Mouse (Mus musculus): ENCODE results near the gene Pard3b. TPM values are rescaled to one million over a fixed set of nuclear protein-coding genes. Genes with fewer than 3 reads are reported as not detected.

Gene Pard3b
- polyA plus RNA-seq, 1 experiment = 0.42 TPM

DNA sequence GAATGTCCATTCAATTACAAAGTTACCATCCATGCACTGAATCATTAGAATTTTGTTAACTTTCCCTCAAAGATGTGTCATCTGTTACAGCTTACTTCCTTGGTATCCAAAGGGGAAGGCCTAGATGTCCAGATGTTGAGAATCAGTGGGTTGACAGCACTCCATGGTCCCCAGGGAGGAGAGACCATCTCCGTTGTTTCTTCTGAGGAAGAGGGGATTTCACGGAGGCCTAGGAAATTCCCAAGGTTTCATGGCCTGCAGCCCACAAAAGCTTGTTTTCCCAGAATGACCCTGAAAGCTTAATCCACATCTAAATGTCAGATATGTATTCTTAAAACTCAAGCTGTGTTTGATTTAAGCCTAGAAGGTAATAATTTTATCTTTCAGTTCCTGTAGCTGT lies 884.1 kb downstream of the Pard3b start:
- Histone ChIP-seq H3K4me3 (ENCODE audit: low read depth, low read length) (no peak overlapping the region), H3K9me3 (replicated peaks; ENCODE audit: control insufficient read depth, insufficient read depth, low read length, poor library complexity, severe bottlenecking) (no peaks in the 10 kb centered on the region), H3K27me3 (ENCODE audit: control insufficient read depth, insufficient read depth, low read length, poor library complexity, severe bottlenecking) (no peaks in the 10 kb centered on the region), H3K9ac (ENCODE audit: low read depth, poor library complexity, severe bottlenecking) (no peak overlapping the region), H3K27ac (ENCODE audit: insufficient read depth, low read length) (no peak overlapping the region), H3K4me1 (ENCODE audit: control insufficient read depth, insufficient read depth, low read length) (no peaks in the 10 kb centered on the region), H3K36me3 (ENCODE audit: control insufficient read depth, insufficient read depth, low read length, poor library complexity, severe bottlenecking) (no peaks in the 10 kb centered on the region)
- TF ChIP-seq EP300 (IDR thresholded peaks at IDR 0.05; ENCODE audit: insufficient read depth, low read depth, low read length) = no peak
- no peak for TF ChIP-seq POLR2A (IDR thresholded peaks at IDR 0.05; ENCODE audit: insufficient read depth, low read length)
- no peak for TF ChIP-seq CTCF (IDR thresholded peaks at IDR 0.05; ENCODE audit: low read depth, low read length)

DNA sequence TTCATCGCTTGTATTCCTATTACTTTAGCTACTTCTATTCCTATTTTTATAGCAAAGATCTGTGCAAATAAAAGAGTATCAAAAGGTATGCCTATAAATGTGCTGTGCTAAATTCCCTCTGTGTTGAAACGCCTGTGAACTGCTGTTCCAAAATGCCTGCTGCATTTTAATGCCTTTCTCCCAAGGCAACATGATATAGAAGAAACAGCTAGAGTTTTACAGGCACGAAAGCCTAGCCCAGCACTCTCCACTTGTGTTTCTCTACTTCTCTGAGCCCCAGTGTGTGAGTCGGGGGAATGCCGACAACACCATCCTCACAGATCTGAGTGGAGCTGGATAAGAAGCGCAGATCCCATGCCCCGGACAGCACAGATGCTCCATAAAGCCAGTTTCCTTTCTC lies 889.2 kb downstream of the Pard3b start:
- no peaks in the 10 kb centered on the region for H3K4me1 ChIP-seq (ENCODE audit: control insufficient read depth, insufficient read depth, low read length)

DNA sequence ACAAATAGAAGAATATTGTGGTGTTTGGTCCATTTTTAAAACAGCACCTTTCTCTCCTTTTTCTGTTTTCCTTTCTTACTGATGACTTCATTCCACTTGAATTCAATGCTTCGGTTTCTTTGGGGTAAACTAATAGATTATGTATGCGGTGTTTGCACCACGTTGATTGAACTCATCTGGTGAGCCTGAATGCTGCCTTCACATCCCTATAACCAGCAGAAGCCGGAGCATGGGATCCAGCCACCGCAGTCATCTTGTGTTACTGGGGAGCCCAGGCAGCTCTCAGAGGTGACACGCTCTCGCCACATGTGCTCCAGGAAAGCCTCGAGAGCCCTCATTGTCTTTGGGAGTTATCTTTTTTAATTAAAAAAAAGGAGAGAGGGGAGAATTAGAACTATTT lies 891.3 kb downstream of the Pard3b start:
- Histone ChIP-seq H3K36me3 (ENCODE audit: control insufficient read depth, insufficient read depth, low read length, poor library complexity, severe bottlenecking) (no peaks in the 10 kb centered on the region), H3K4me3 (ENCODE audit: low read depth, low read length) (no peak overlapping the region), H3K27me3 (ENCODE audit: control insufficient read depth, insufficient read depth, low read length, poor library complexity, severe bottlenecking) (no peaks in the 10 kb centered on the region), H3K9ac (ENCODE audit: low read depth, poor library complexity, severe bottlenecking) (no peak overlapping the region), H3K4me1 (ENCODE audit: control insufficient read depth, insufficient read depth, low read length) (no peaks in the 10 kb centered on the region), H3K9me3 (replicated peaks; ENCODE audit: control insufficient read depth, insufficient read depth, low read length, poor library complexity, severe bottlenecking) (no peaks in the 10 kb centered on the region; the same call in 1 of the 2 replicates), H3K27ac (ENCODE audit: insufficient read depth, low read length) (no peak overlapping the region)
- TF ChIP-seq CTCF (IDR thresholded peaks at IDR 0.05; ENCODE audit: low read depth, low read length) (no peak), EP300 (IDR thresholded peaks at IDR 0.05; ENCODE audit: insufficient read depth, low read depth, low read length) (no peak), POLR2A (IDR thresholded peaks at IDR 0.05; ENCODE audit: insufficient read depth, low read length) (no peak)

More for the DNA sequence above, 889.2 kb downstream of the Pard3b start:
- Histone ChIP-seq H3K9ac (ENCODE audit: low read depth, poor library complexity, severe bottlenecking) (no peak overlapping the region), H3K9me3 (replicated peaks; ENCODE audit: control insufficient read depth, insufficient read depth, low read length, poor library complexity, severe bottlenecking) (no peaks in the 10 kb centered on the region), H3K4me3 (ENCODE audit: low read depth, low read length) (no peak overlapping the region), H3K27me3 (ENCODE audit: control insufficient read depth, insufficient read depth, low read length, poor library complexity, severe bottlenecking) (no peaks in the 10 kb centered on the region), H3K27ac (ENCODE audit: insufficient read depth, low read length) (no peak overlapping the region), H3K36me3 (ENCODE audit: control insufficient read depth, insufficient read depth, low read length, poor library complexity, severe bottlenecking) (no peaks in the 10 kb centered on the region)
- no peak for TF ChIP-seq CTCF (IDR thresholded peaks at IDR 0.05; ENCODE audit: low read depth, low read length)
- TF ChIP-seq EP300 (IDR thresholded peaks at IDR 0.05; ENCODE audit: insufficient read depth, low read depth, low read length) = no peak
- no peak for TF ChIP-seq POLR2A (IDR thresholded peaks at IDR 0.05; ENCODE audit: insufficient read depth, low read length)

DNA sequence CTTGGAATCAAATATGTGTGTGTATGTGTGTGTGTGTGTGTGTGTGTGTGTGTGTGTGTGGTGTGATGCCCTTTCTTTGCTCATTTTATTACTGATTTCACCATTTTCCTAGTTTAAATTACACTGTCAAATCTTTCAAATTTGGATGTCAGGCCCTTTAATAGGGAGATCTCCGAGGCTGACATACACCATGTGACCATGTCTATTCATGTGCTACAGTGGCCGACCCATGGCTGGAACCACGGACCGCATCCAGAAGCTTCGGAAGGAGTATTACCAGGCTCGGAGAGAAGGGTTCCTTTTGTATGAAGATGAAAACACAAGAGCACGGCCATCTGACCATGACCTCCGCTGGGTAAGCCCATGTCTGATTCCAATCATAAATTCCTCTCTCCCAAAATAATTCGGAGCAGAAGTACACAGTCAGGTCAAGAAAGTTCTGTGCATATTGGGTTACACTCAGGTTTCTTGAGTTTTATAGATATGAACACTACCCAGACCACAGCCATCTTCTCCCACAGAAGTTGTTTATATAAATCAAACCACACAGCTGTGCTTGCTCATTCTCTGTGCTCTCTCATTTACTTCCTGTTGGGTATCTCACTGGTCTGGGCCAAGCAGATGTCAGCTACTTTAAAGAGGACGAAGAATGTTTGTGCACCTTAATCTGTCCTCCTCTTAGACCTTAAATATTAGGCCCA lies 894.0 kb downstream of the Pard3b start:
- no peaks in the 10 kb centered on the region for H3K36me3 ChIP-seq (ENCODE audit: control insufficient read depth, insufficient read depth, low read length, poor library complexity, severe bottlenecking)
- H3K27ac ChIP-seq (ENCODE audit: insufficient read depth, low read length) = no peak overlapping the region
- no peaks in the 10 kb centered on the region for H3K4me1 ChIP-seq (ENCODE audit: control insufficient read depth, insufficient read depth, low read length)
- no peak overlapping the region for H3K9ac ChIP-seq (ENCODE audit: low read depth, poor library complexity, severe bottlenecking)
- no peaks in the 10 kb centered on the region for H3K27me3 ChIP-seq (ENCODE audit: control insufficient read depth, insufficient read depth, low read length, poor library complexity, severe bottlenecking)
- TF ChIP-seq EP300 (IDR thresholded peaks at IDR 0.05; ENCODE audit: insufficient read depth, low read depth, low read length) (no peak), CTCF (IDR thresholded peaks at IDR 0.05; ENCODE audit: low read depth, low read length) (no peak), POLR2A (IDR thresholded peaks at IDR 0.05; ENCODE audit: insufficient read depth, low read length) (no peak)
- no peak overlapping the region for H3K4me3 ChIP-seq (ENCODE audit: low read depth, low read length)
- H3K9me3 ChIP-seq (replicated peaks; ENCODE audit: control insufficient read depth, insufficient read depth, low read length, poor library complexity, severe bottlenecking) = no peaks in the 10 kb centered on the region; the same call in 1 of the 2 replicates

DNA sequence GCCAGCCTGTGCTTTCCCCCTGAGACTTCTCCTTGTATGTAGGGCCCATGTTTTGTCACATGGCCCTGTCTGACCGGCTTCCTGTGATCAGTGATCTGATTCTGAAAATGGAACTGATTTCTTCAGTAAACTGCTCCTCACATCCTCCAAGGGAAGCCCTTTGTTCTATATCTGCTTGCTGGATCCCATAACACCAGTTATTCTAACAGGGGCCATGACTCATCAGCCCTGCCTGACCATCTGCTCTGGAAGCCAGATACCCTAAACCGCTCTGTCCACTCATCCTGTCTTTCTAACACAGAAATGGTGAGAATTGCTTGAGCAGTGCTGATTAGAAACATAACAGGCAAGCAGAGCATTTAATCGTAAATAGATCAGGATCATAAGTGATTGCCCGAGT lies 910.3 kb downstream of the Pard3b start:
- Histone ChIP-seq H3K4me3 (ENCODE audit: low read depth, low read length) (no peak overlapping the region), H3K27me3 (ENCODE audit: control insufficient read depth, insufficient read depth, low read length, poor library complexity, severe bottlenecking) (no peaks in the 10 kb centered on the region), H3K9ac (ENCODE audit: low read depth, poor library complexity, severe bottlenecking) (no peak overlapping the region), H3K4me1 (ENCODE audit: control insufficient read depth, insufficient read depth, low read length) (no peaks in the 10 kb centered on the region), H3K27ac (ENCODE audit: insufficient read depth, low read length) (no peak overlapping the region), H3K9me3 (replicated peaks; ENCODE audit: control insufficient read depth, insufficient read depth, low read length, poor library complexity, severe bottlenecking) (no peaks in the 10 kb centered on the region), H3K36me3 (ENCODE audit: control insufficient read depth, insufficient read depth, low read length, poor library complexity, severe bottlenecking) (no peaks in the 10 kb centered on the region)
- TF ChIP-seq CTCF (IDR thresholded peaks at IDR 0.05; ENCODE audit: low read depth, low read length) = no peak
- TF ChIP-seq EP300 (IDR thresholded peaks at IDR 0.05; ENCODE audit: insufficient read depth, low read depth, low read length) = no peak
- no peak for TF ChIP-seq POLR2A (IDR thresholded peaks at IDR 0.05; ENCODE audit: insufficient read depth, low read length)

DNA sequence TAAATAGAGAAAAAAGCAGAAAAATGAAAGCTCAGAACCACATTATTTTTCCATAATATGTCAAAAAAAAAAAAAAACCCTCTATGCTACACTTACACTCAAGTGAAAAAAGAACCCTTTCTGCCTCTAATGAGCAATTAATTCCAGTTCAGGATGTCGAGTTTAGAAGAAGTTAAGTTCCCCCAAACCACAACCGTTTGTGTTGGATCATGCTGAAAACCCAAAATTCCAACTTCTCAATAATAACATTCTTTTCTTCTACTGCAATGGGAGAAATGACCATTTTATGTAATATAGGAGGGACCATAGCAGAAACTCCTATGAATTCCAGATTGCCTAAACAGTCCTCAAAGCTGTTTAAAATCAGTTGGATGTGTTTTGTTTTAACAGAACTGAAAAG lies 911.9 kb downstream of the Pard3b start:
- Histone ChIP-seq H3K27ac (ENCODE audit: insufficient read depth, low read length) (no peak overlapping the region), H3K9ac (ENCODE audit: low read depth, poor library complexity, severe bottlenecking) (no peak overlapping the region), H3K27me3 (ENCODE audit: control insufficient read depth, insufficient read depth, low read length, poor library complexity, severe bottlenecking) (no peaks in the 10 kb centered on the region), H3K4me1 (ENCODE audit: control insufficient read depth, insufficient read depth, low read length) (no peaks in the 10 kb centered on the region), H3K36me3 (ENCODE audit: control insufficient read depth, insufficient read depth, low read length, poor library complexity, severe bottlenecking) (no peaks in the 10 kb centered on the region), H3K4me3 (ENCODE audit: low read depth, low read length) (no peak overlapping the region), H3K9me3 (replicated peaks; ENCODE audit: control insufficient read depth, insufficient read depth, low read length, poor library complexity, severe bottlenecking) (no peaks in the 10 kb centered on the region)
- no peak for TF ChIP-seq CTCF (IDR thresholded peaks at IDR 0.05; ENCODE audit: low read depth, low read length)
- TF ChIP-seq POLR2A (IDR thresholded peaks at IDR 0.05; ENCODE audit: insufficient read depth, low read length) = no peak
- no peak for TF ChIP-seq EP300 (IDR thresholded peaks at IDR 0.05; ENCODE audit: insufficient read depth, low read depth, low read length)

All from ES-Bruce4 (cell line).